Mouse (Mus musculus) megakaryocyte, embryonic 14.5 days (primary cell): ENCODE results near the gene Znfx1.

Source experiments
- FLI1 ChIP-seq: IDR thresholded peaks from 2 replicates; pipeline ENCODE4 v1.6.1; 2012; ENCODE audit warnings: low read length, inconsistent platforms, mixed read lengths
- GATA1 ChIP-seq: IDR thresholded peaks from 3 replicates; pipeline ENCODE4 v1.6.1; 2012; ENCODE audit warnings: mixed read lengths, low read length, inconsistent platforms, borderline replicate concordance

GRCm38 (mm10) chr2:167070341-167070740 is 7.5 kb upstream of the Znfx1 start:
- TF ChIP-seq GATA1 (no peak), FLI1 (no peak)
